Mouse (Mus musculus) MEL-GATA-1-ER (cell line): ENCODE data around the gene Akr1b8.
A peak's percentile ranks its signal among the peaks of the same experiment; 100 is the strongest.
"Not testable (repeated sequence)": the region's sequence is repeated elsewhere in the genome, so short reads cannot be mapped to it uniquely, and the experiment has no call there.

Experiments
- DNase-seq: peaks from one replicate; pipeline ENCODE4 v3.0.0-alpha.2; 2012; ENCODE audit warnings: low read depth; ENCODE audit errors: extremely low read depth

Gene Akr1b8

DNA sequence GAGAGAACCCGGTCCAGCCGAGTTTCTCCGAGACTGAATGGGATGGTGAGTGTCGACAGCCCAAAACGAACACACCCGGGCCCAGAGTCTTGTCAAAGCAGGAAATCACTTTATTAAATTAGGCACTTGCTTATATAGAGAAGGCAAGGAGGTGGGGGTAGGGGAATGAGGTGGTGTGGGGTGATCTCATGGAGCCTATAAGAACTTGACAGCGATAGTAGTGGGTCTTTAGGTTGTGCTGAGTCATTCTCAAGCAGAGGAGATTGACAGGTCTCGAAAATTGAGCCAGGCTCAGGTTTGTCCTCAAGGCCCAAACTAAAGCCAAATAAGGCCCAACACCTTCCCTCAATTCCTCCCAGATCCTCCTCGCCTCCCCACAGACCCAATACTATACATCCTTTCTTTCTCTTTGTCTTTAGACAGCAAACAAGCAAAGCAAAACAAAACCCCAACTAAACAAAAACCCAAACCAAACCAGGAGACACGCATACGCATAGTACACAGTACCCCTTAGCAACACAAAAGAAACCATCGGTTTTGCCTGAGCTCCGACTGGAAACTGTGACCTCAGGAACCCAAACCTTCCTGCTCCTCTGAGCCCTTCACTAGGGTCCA lies 45.8 kb downstream of the Akr1b8 start:
- no peak for DNase-seq

DNA sequence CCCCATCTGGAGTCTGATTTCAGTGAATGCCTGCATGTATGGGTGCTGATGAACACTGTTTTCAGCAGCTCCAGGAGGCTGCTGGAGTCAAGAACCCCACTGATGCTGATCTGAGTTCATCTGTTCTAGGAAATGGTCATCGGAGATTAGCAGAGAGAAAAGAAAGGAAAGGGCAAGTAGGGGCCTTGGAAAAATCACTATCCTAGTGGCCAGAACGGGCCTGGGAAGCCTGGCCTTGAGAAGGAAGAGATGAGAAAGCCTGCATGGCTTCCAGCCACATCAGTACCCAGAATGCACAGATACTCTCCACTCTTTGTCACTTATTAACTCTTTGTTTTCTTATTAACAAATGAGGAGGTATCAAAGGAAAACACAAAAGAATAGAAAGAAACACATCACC lies 46.8 kb downstream of the Akr1b8 start:
- DNase-seq, result no peak

DNA sequence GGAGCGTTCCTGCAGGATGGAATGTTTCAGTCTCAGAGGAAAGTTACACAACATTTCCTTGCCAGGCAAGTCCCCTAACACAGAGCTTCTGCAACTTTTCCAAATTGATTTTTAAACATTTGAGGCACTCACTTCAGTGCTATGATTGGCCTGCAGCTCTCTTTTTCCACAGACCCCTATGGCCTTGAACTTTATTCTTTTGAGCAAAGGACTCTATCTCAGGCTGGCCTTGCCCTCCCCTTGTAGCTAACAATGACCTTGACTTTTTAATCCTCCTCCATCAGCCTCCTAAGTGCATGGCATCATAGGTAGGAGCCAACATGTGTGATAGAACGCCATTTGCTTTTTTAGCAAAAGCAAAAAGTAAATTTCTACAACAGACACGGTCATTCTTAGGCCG lies 52.8 kb downstream of the Akr1b8 start:
- DNase-seq, result no peak

DNA sequence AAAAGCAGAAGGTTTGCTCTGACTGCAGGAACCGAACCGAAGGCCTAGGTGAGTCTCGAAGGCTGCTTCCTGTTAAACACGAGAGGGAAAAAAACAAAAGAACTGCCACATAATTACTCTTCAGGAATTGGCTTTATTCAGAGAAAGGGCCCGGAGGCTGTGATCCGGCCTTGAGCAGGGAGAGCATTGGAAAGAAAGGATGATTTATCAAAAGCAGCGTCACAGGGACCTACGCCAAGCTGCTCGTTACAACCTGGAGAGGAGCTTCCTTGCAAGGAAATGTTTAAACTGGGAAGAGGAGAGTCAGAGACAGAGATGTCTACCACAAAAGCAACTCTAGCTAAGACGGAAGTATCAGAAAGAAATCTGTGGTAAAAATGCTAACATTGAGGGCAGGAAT lies 53.5 kb downstream of the Akr1b8 start:
- DNase-seq, result no peak

DNA sequence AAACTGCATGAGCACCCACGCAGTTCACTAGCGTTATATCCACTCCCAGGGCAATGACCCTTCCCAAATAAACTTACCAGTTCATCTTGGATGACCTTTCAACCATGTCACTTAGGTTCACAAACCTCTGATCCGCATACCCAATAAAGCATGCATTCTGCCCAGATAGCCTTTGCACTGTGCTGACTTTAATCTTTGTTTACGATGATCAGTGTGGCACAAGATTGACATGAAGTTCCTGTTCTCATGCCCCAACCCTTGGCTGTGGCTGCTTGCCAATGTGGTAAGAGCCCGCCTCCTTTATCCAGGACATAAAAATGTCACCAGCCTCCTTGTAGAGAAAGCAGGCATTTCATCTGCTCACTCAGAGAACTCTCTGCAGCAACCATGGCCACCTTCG lies 58.1 kb downstream of the Akr1b8 start, which contains the start of gene Akr1b7:
Gene Akr1b7, plus strand, starts transcription at position 312 of the 400 bp plus-strand sequence.
- DNase-seq, result peak; percentile 6

DNA sequence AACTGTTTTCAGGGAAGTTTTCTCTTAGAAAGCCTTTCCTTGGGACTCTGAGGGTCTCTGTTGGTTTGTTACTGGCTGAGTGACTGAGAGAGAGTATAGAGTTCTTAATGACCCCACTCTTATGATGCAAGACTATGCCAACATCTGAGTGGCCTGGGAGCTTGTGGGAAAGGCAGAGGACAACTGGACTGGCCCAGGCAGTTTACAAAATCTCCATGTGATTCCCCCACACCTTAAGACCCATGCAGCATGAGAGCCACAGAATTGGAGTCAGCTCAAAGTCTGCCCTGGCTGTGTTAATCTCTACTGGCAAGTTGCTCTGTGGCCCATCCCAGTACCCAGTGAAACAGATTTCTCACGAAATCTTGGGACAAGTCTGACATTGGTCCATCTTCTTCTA lies 58.8 kb downstream of the Akr1b8 start:
- DNase-seq, result no peak

DNA sequence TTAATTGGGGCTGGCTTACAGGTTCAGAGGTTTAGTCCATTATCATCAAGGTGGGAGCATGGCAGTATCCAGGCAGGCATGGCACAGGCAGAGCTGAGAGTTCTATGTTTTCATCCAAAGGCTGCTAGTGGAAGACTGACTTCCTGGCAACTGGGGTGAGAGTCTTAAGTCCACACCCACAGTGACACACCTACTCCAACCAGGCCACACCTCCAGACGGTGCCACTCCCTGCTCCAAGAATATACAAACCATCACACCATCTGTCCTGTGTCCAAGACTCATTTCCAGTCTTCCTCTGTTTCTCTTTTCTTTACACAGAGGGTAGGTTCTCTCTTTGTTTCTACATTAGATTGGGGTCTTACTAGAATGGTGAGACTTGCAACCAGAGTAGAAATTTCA lies 59.5 kb downstream of the Akr1b8 start:
- not testable (repeated sequence) for DNase-seq

DNA sequence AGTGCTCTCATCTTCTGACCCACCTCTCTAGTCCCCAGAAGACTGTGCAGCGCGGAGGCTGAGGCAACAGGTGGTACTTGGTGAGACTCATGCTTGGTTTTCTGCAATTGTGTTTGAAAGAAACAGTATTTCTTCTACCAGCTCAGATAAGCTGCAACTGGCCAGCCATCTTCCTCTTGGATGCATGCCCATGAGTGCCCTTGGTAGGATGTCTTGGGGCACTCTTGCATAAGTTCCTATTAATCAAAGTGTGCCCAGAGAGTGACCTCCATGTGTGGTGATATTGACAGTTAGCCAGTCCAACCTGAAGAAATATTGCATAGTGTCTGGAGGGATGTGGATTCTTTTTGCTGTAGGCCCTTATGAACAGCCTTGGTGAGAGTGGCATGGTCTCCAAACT lies 62.6 kb downstream of the Akr1b8 start:
- DNase-seq, result no peak
